Mouse (Mus musculus): ENCODE results near the gene Ccnd3. TPM values are rescaled to one million over a fixed set of nuclear protein-coding genes. Genes with fewer than 3 reads are reported as not detected.
"Not testable (repeated sequence)": the region's sequence is repeated elsewhere in the genome, so short reads cannot be mapped to it uniquely, and the experiment has no call there.

The Ccnd3 gene
- polyA plus RNA-seq, 1 experiment = 159 TPM

GRCm38 (mm10) chr17:47618556-47619311 lies 113.9 kb downstream of the Ccnd3 start:
- Histone ChIP-seq H3K4me3 (ENCODE audit: insufficient read depth, low read length) (no peak overlapping the region), H3K4me1 (ENCODE audit: control insufficient read depth, insufficient read depth, low read length) (no peaks in the 10 kb centered on the region), H3K27ac (ENCODE audit: insufficient read depth, low read length) (no peak overlapping the region)
- TF ChIP-seq CTCF (IDR thresholded peaks at IDR 0.05; ENCODE audit: borderline replicate concordance, insufficient read depth, low read length) (no peak), POLR2A (IDR thresholded peaks at IDR 0.05; ENCODE audit: low read depth, low read length) (no peak)

DNA sequence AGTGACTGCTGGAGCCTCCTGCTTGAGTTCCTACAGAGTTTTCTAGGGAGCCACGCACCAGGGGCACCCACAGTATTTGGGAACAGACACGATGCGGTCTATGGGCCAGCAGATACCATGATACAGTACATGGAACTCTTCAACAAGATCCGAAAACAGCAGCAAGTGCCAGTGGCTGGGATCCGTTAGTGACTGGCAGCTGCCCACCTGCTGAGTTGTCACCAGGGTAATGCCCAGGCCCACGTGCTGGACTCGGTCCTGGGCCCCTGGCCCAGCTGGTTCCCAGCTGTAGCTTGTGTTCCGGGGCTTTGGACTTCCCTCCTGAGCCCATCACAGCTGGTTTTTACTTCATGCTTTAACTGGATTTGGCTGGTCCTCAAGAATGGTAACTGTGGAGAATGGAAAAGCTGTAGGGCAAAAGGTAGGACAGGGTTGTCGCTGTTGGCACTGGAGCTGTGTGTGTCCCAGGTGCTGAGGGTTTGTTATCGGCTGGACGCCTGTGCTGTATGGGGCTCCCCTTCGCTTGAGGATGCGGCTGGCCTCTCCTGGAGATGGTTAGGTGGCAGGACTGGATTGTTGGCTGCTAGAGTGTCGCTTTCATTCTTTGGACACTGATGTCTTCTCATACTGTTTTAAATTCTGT lies 118.2 kb downstream of the Ccnd3 start:
- Histone ChIP-seq H3K4me3 (ENCODE audit: insufficient read depth, low read length) (no peak overlapping the region), H3K4me1 (ENCODE audit: control insufficient read depth, insufficient read depth, low read length) (no peaks in the 10 kb centered on the region), H3K27ac (ENCODE audit: insufficient read depth, low read length) (no peak overlapping the region)
- TF ChIP-seq CTCF (IDR thresholded peaks at IDR 0.05; ENCODE audit: borderline replicate concordance, insufficient read depth, low read length) (no peak), POLR2A (IDR thresholded peaks at IDR 0.05; ENCODE audit: low read depth, low read length) (no peak)

GRCm38 (mm10) chr17:47624572-47624971 lies 119.7 kb downstream of the Ccnd3 start:
- H3K4me3 ChIP-seq (ENCODE audit: insufficient read depth, low read length) = not testable (repeated sequence)

DNA sequence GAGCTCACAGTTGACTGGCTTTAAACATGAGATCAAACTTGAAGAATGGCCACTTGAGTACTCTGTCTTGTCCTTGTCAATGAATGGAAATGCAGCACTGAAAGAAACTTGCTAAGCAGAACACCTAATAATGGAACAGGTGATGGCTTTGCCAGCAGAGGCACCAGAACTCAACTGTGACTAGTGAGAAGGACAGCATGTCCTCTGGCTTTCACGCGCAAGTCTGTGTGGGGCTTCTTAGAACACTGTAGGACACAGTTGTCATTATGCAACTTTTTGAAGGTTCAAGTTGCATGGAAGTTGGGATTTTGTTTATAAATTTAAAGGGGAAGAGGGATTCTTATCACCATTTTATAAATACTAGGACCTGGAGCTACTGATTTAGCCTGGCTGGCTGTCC lies 120.2 kb downstream of the Ccnd3 start:
- no peak for TF ChIP-seq CTCF (IDR thresholded peaks at IDR 0.05; ENCODE audit: borderline replicate concordance, insufficient read depth, low read length)
- no peak for TF ChIP-seq POLR2A (IDR thresholded peaks at IDR 0.05; ENCODE audit: low read depth, low read length)
- H3K27ac ChIP-seq (ENCODE audit: insufficient read depth, low read length) = no peak overlapping the region
- no peak overlapping the region for H3K4me3 ChIP-seq (ENCODE audit: insufficient read depth, low read length)
- H3K4me1 ChIP-seq (ENCODE audit: control insufficient read depth, insufficient read depth, low read length) = no peaks in the 10 kb centered on the region

More at GRCm38 (mm10) chr17:47624572-47624971, 119.7 kb downstream of the Ccnd3 start:
- not testable (repeated sequence) for H3K4me1 ChIP-seq (ENCODE audit: control insufficient read depth, insufficient read depth, low read length); H3K27ac ChIP-seq (ENCODE audit: insufficient read depth, low read length)

- TF ChIP-seq POLR2A (IDR thresholded peaks at IDR 0.05; ENCODE audit: low read depth, low read length) (no peak), CTCF (IDR thresholded peaks at IDR 0.05; ENCODE audit: borderline replicate concordance, insufficient read depth, low read length) (no peak)
- no peak overlapping the region for H3K4me3 ChIP-seq (ENCODE audit: insufficient read depth, low read length)
- H3K4me1 ChIP-seq (ENCODE audit: control insufficient read depth, insufficient read depth, low read length) = no peaks in the 10 kb centered on the region
These were observed 121.2 kb downstream of the Ccnd3 start for GRCm38 (mm10) chr17:47626031-47626430.

GRCm38 (mm10) chr17:47627791-47628190 lies 122.9 kb downstream of the Ccnd3 start:
- no peak overlapping the region for H3K4me3 ChIP-seq (ENCODE audit: insufficient read depth, low read length)
- peak overlapping the region; percentile 89 for H3K27ac ChIP-seq (ENCODE audit: insufficient read depth, low read length)

More at GRCm38 (mm10) chr17:47626031-47626430, 121.2 kb downstream of the Ccnd3 start:
- H3K27ac ChIP-seq (ENCODE audit: insufficient read depth, low read length) = no peak overlapping the region

DNA sequence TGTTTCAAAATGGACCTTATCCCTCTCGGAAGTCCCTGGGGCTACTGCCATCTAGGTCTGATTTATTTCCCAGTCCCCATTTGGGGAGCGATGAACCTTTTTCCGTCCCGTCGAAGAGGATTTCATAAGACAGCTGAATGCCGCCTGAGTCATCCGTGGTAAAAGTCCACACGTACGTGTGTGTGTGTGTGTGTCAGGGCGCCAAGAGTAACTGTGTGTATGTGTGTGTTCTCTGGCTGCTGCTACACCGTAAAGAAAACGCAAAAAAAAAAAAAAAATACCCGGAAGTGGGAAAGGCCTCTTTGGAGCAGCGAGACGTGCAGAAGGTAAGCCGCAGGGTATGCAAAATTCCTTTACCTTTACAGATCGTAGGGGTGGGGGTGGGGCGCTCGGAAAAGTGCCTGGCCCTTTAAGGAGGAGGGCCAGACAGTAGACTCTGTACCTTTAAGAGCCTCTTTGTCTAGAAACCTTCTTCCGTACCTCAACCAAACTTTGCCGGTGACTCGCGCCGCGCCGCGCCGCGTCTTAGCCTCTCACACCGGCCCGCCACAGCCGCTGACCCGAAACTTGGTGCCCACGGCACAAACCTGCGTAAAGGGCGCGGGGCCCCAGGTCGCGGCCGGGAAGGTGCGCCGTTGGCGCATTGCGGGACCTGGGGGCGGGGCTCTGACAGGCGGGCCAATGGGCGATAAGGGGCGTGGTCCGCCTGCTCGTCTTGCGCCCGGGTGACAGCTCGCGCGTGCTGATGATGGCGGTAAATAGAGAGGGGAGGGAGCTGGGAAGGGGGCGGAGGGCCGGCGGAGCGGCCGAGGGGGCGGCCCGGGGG lies 124.2 kb downstream of the Ccnd3 start:
- TF ChIP-seq CTCF (IDR thresholded peaks at IDR 0.05; ENCODE audit: borderline replicate concordance, insufficient read depth, low read length) = no peak
- peak; percentile 24; the same call in 1 of the 2 replicates for TF ChIP-seq POLR2A (IDR thresholded peaks at IDR 0.05; ENCODE audit: low read depth, low read length)
- Histone ChIP-seq H3K4me1 (ENCODE audit: control insufficient read depth, insufficient read depth, low read length) (no peaks in the 10 kb centered on the region), H3K4me3 (ENCODE audit: insufficient read depth, low read length) (peak overlapping the region; percentile 89), H3K27ac (ENCODE audit: insufficient read depth, low read length) (peak overlapping the region; percentile 89)

More at GRCm38 (mm10) chr17:47627791-47628190, 122.9 kb downstream of the Ccnd3 start:
- TF ChIP-seq CTCF (IDR thresholded peaks at IDR 0.05; ENCODE audit: borderline replicate concordance, insufficient read depth, low read length) (no peak), POLR2A (IDR thresholded peaks at IDR 0.05; ENCODE audit: low read depth, low read length) (no peak)
- H3K4me1 ChIP-seq (ENCODE audit: control insufficient read depth, insufficient read depth, low read length) = no peaks in the 10 kb centered on the region

DNA sequence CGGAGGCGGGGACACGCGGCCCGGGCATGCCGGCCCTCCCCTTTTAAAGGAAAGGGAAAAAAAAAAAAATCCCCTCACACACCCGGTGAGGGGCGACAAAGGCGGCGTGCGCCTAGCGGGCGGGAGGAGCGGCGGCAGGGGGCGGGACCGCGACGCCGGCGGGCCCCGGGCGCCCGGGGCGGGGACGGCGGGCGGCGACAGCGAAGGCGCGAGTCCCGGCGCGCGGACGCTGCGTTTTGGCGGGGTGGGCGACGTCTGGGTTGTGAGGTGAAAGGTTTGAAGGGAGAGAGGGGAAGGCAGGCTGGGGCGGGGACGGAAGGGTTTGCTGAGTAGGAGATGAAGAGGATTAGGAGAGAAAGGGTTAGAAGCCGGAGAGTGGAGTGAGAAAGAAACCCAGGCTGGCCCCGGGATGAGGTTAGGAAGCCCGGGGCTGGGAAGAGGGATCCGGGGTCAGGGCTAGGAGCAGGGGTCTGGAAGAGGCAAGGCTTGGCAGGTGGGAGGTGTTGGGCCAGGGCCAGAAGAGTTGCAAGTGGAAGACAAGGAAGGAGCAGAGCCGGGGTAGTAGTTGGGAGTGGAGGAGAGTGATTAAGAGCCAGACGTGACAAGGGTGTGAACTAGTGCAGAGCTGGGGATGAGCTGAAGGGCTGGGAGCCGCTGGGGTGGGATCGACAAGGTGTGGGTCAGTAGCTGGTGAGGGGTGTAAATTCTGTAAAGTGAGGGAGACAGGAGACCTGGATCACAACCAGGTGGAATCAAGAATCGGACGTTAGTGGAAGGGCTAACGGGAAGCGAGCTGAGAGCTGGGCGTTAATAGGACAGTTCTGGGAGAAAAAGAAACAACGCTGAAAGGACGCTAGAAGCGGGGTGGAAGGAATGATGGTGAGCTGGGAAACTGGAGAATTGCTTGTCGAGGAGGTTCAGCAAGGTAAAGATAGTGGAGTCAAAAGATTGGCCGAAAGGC lies 125.1 kb downstream of the Ccnd3 start:
- TF ChIP-seq CTCF (IDR thresholded peaks at IDR 0.05; ENCODE audit: borderline replicate concordance, insufficient read depth, low read length) (no peak), POLR2A (IDR thresholded peaks at IDR 0.05; ENCODE audit: low read depth, low read length) (peak; percentile 50)
- Histone ChIP-seq H3K4me3 (ENCODE audit: insufficient read depth, low read length) (peak overlapping the region; percentile 89), H3K4me1 (ENCODE audit: control insufficient read depth, insufficient read depth, low read length) (no peaks in the 10 kb centered on the region), H3K27ac (ENCODE audit: insufficient read depth, low read length) (peak overlapping the region; percentile 67)

- Histone ChIP-seq H3K4me3 (ENCODE audit: insufficient read depth, low read length) (peak within 1 kb of the TSS; percentile 89), H3K27ac (ENCODE audit: insufficient read depth, low read length) (peak within 1 kb of the TSS; percentile 67), H3K4me1 (ENCODE audit: control insufficient read depth, insufficient read depth, low read length) (no peaks in the 10 kb centered on the region)
- TF ChIP-seq POLR2A (IDR thresholded peaks at IDR 0.05; ENCODE audit: low read depth, low read length) (no peak), CTCF (IDR thresholded peaks at IDR 0.05; ENCODE audit: borderline replicate concordance, insufficient read depth, low read length) (no peak)
These were observed 125.8 kb downstream of the Ccnd3 start, which contains the start of gene Usp49 for GRCm38 (mm10) chr17:47630678-47631065. Gene Usp49 (plus strand): TSS chr17:47630690.
